Mouse (Mus musculus) G1E-ER4 (cell line): ENCODE measurements at regions not wholly inside any gene's neighbourhood (a gene's known extent, or its start where the extent isn't known, plus 50 kb on each side); places are given as distances from the start of the nearest gene placed in this dataset.

Experiments used
- GATA1 ChIP-seq: IDR thresholded peaks from one replicate; pipeline ENCODE4 v1.8.0; 2012; ENCODE audit warnings: low read length, inconsistent platforms

DNA sequence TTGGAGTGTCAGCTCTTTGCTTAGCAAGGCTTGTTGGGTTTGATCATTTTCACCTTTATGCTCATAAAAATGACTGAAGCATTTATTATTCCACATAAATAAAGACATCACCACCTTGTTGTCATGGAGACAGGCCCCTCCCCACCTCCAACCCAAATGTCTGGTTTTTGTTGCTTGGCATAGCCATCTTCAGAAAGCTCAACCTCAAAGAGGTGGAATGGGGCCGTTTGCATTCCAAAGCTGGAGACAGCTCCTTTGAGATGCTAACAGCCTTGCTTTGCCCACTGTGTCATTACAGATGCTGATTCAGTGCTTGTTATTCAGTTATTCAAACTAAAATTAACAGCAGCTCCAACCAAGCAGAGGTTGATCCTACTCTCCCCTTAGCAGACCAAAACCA lies 51.9 kb upstream of the Lgalsl start:
- TF ChIP-seq GATA1: no peak

DNA sequence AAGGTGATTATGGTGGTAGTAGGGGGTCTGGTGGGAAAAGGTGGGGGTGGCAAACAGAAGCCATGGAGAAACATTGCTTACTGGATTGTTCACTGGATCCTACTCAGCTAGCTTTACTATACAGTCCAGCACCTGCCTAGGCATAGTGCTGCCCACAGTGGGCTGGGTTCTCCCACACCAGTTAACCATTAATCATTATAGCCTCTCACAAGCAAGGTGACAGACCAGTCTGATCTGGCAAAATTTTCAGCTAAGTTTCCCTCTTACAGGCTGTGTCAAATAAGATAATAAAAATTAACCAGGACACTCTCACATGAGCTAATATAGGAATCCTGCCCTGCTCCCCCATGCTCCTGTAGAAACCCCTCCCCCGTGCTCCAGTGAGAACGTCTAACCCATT lies 53.1 kb upstream of the Lgalsl start:
- no peak for TF ChIP-seq GATA1

- no peak for TF ChIP-seq GATA1
Observed at GRCm38 (mm10) chr11:20887044-20887443, 56.2 kb upstream of the Lgalsl start.

GRCm38 (mm10) chr11:20890479-20890878 lies 59.6 kb upstream of the Lgalsl start:
- TF ChIP-seq GATA1: no peak

GRCm38 (mm10) chr11:20891711-20892110 lies 60.9 kb upstream of the Lgalsl start:
- no peak for TF ChIP-seq GATA1

GRCm38 (mm10) chr11:20896277-20897123 lies 65.6 kb upstream of the Lgalsl start:
- TF ChIP-seq GATA1: peak; percentile 61

DNA sequence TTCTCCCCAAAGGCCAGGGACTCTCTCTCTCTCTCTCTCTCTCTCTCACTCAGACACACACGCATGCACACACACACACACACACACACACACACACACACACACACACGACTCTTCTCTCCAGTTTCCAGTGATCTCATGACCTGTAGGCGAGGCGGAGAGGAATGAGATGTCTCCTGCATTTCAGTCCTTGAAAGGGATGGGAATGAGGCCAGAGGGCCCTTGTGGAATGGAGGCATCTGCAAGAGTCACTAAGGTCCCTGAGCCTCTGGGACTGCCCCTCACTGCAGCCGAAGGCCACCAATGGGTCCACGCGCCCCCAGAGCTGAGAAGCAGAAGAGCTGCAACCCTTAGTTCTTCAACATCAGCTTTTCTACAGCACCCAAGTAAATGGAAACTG lies 66.6 kb upstream of the Lgalsl start:
- TF ChIP-seq GATA1: no peak

GRCm38 (mm10) chr11:20898558-20898957 lies 67.7 kb upstream of the Lgalsl start:
- TF ChIP-seq GATA1: no peak

- TF ChIP-seq GATA1: no peak
Observed at GRCm38 (mm10) chr11:20899766-20900165, 68.9 kb upstream of the Lgalsl start.

- no peak for TF ChIP-seq GATA1
Observed at GRCm38 (mm10) chr11:20902001-20902400, 71.1 kb upstream of the Lgalsl start.

GRCm38 (mm10) chr11:20902910-20903309 lies 72.1 kb upstream of the Lgalsl start:
- no peak for TF ChIP-seq GATA1

GRCm38 (mm10) chr11:20907996-20908395 lies 77.1 kb upstream of the Lgalsl start:
- no peak for TF ChIP-seq GATA1

DNA sequence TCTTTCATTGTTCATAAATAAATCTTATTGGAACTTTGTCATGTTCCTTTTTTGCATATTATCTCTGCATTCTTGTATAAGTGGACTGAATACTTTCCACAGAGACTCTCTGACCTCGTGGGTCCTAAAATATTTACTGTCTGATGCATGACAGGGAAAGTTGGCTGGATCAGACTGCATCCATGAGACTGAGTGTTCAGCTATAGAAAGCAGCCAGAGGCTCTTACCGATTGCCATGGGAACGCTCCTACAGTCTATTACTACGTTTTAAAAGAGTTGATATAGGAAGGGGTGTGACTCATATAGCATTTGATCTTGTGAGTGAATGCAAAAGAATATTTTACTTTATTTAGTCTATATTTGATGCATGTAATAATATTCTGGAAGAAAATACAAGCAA lies 77.6 kb upstream of the Lgalsl start:
- no peak for TF ChIP-seq GATA1

DNA sequence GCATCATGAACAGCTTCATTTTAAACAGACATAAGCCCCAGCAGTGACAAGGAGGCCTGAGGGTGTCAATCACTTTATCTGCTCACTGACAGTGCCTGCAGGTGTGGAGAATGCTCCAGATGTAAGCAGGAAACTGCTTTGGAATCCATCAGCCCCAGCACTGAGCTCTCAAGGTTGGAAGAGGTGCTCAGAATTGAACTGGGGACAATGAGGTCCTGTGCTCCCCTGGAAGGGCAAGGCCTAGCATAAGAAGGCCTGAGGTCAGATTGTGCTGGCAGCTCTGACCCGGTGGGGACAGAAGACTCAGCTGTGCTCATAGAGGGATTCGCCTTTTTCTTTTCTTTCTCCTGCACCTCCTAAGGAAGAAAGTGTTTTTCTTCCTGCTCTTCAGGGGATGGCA lies 82.2 kb upstream of the Lgalsl start:
- TF ChIP-seq GATA1: no peak

- no peak for TF ChIP-seq GATA1
Observed at GRCm38 (mm10) chr11:20913598-20914296, 82.9 kb upstream of the Lgalsl start.

- TF ChIP-seq GATA1: no peak
Observed at GRCm38 (mm10) chr11:20914297-20914997, 83.6 kb upstream of the Lgalsl start.
